Mouse (Mus musculus): ENCODE measurements around the gene Tmem274. TPM values are rescaled to one million over a fixed set of nuclear protein-coding genes. Genes with fewer than 3 reads are reported as not detected.
"Not testable (repeated sequence)": the region's sequence is repeated elsewhere in the genome, so short reads cannot be mapped to it uniquely, and the experiment has no call there.

Gene Tmem274
- polyA plus RNA-seq, 1 experiment from 2014 or later: not detected

DNA sequence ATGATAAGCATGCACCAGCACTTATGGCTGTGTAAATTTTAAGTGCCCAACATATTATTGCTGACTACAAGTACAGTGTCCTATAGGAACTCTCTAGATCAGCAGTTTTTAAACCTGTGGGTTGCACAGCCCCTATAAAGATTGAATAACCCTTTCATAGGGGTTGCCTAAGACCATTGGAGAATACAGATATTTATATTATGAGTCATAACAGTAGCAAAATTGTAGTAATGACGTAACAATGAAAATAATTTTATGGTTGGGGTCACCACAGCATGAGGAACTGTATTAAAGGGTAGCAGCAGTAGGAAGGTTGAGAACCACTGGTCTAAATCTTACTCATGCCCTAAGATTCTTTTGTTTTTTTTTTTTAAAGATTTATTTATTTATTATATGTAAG is 17.8 kb upstream of the Tmem274 start:
- ATAC-seq (replicated peaks; ENCODE audit: insufficient number of reproducible peaks, low FRiP score, low TSS enrichment, low read depth) (no peak), DNase-seq (ENCODE audit: low spot score) (no peak)
- Histone ChIP-seq H3K9me3 (replicated peaks; ENCODE audit: control insufficient read depth, low read length) (no peaks in the 10 kb centered on the region), H3K9ac (replicated peaks; ENCODE audit: low read length) (no peak overlapping the region), H3K27ac (replicated peaks; ENCODE audit: low read depth, low read length) (no peak overlapping the region), H3K4me3 (ENCODE audit: low read depth, low read length) (no peak overlapping the region), H3K27me3 (ENCODE audit: control insufficient read depth, insufficient read depth, low read length) (no peaks in the 10 kb centered on the region), H3K4me2 (ENCODE audit: low read depth, low read length) (no peak overlapping the region), H3K36me3 (replicated peaks; ENCODE audit: control insufficient read depth, insufficient read depth, low read depth, low read length) (no peaks in the 10 kb centered on the region), H3K4me1 (ENCODE audit: control insufficient read depth, insufficient read depth, low read length) (no peaks in the 10 kb centered on the region)
- 91% methylated on average over 1 of the region's 1 CpGs for WGBS

DNA sequence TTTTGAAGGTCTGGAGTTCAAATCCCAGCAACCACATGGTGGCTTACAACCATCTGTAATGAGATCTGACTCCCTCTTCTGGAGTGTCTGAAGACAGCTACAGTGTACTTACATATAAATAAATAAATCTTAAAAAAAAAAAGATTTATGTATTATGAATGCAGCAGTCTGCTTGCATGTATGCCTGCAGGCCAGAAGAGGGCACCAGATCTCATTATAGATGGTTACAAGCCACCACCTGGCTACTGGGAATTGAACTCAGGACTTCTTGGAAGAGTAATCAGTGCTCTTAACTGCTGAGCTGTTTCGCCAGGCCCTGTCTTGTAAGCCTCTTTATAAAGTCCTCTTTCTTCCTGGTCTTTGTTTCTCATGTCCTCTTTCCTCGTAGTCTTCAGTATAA is 16.7 kb upstream of the Tmem274 start:
- H3K4me2 ChIP-seq (ENCODE audit: low read depth, low read length): not testable (repeated sequence)
- 94% methylated on average over 2 of the region's 2 CpGs for WGBS

DNA sequence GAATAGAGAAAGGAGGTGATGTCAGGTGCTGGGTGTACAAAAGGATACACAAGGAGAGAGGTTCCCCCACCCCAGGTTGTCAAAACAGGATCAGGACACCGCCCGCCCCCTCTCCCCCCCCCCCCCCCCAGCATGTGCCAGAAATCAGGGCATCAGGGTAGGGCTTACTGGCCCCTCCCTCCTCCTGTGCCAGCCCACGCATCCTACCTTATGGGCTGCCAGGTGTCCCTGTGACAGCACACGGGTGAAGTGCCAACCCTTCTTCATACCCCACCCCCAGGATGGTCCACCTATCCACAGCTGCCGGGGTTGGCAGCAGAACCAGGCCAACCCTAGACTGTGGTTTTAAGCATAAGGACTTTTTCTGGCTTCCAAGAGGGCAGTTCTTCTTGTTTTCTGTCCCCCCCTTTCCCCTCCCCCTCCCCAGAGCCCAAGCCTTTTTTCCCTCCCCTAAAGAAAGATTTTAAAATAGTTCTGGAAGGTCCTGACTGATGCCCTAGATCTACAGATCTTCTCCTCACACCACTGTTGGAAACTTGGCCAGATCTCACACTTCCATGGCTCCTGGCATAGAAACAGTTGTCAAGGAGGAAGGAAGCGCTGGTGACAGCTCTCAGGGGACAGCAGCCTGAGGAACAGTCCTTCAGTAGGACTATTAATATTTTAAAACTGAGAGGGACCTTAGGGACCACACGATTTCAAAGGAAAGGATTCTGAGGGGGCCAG is 15.4 kb upstream of the Tmem274 start:
- no peak overlapping the region for H3K9ac ChIP-seq (replicated peaks; ENCODE audit: low read length)
- no peaks in the 10 kb centered on the region for H3K4me1 ChIP-seq (ENCODE audit: control insufficient read depth, insufficient read depth, low read length)
- no peaks in the 10 kb centered on the region for H3K9me3 ChIP-seq (replicated peaks; ENCODE audit: control insufficient read depth, low read length)
- H3K27me3 ChIP-seq (ENCODE audit: control insufficient read depth, insufficient read depth, low read length): no peaks in the 10 kb centered on the region
- no peak overlapping the region; the same call in 1 of the 2 replicates for H3K27ac ChIP-seq (replicated peaks; ENCODE audit: low read depth, low read length)
- H3K4me2 ChIP-seq (ENCODE audit: low read depth, low read length): no peak overlapping the region
- DNase-seq (ENCODE audit: low spot score) (no peak), ATAC-seq (replicated peaks; ENCODE audit: insufficient number of reproducible peaks, low FRiP score, low TSS enrichment, low read depth) (no peak)
- H3K36me3 ChIP-seq (replicated peaks; ENCODE audit: control insufficient read depth, insufficient read depth, low read depth, low read length): no peaks in the 10 kb centered on the region
- no peak overlapping the region for H3K4me3 ChIP-seq (ENCODE audit: low read depth, low read length)
- WGBS: 75% methylated on average over 5 of the region's 7 CpGs

More for the DNA sequence above, 16.7 kb upstream of the Tmem274 start:
- DNase-seq (ENCODE audit: low spot score); H3K36me3 ChIP-seq (replicated peaks; ENCODE audit: control insufficient read depth, insufficient read depth, low read depth, low read length); H3K9me3 ChIP-seq (replicated peaks; ENCODE audit: control insufficient read depth, low read length); H3K4me3 ChIP-seq (ENCODE audit: low read depth, low read length); H3K27me3 ChIP-seq (ENCODE audit: control insufficient read depth, insufficient read depth, low read length); H3K4me1 ChIP-seq (ENCODE audit: control insufficient read depth, insufficient read depth, low read length); ATAC-seq (replicated peaks; ENCODE audit: insufficient number of reproducible peaks, low FRiP score, low TSS enrichment, low read depth); H3K9ac ChIP-seq (replicated peaks; ENCODE audit: low read length); H3K27ac ChIP-seq (replicated peaks; ENCODE audit: low read depth, low read length): not testable (repeated sequence)

DNA sequence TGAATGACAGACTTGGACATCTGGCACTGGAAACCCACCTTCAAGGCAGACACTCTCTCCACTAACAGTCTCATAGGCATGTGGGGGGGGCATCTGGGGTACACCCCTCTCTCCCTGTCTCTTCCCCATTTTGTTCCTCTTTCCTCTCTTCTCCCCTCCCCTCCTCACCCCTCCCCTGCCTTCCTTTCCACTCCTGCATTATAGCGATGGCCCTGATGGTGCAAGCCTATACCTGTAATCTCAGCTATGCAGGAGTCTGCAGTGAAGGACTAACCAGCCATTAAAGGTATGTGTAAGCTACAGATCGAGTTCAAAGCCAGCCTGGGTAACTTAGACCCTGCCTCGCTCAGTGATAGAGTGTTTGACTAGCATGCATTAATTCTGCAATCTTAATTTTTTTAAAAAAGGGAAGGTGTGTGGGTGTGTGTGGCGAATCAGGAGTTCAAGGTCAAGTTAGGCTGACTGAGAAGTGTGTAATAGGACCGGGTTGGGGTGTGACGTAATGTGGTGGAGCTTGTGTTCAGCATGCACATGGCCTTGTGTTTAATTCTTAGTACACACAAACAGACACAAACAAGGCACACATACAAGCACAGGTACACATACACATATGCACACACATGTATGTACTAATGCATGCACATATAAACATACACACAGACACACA is 14.7 kb upstream of the Tmem274 start:
- no peak overlapping the region for H3K27ac ChIP-seq (replicated peaks; ENCODE audit: low read depth, low read length)
- H3K9me3 ChIP-seq (replicated peaks; ENCODE audit: control insufficient read depth, low read length): no peaks in the 10 kb centered on the region
- H3K9ac ChIP-seq (replicated peaks; ENCODE audit: low read length): no peak overlapping the region
- no peak overlapping the region for H3K4me2 ChIP-seq (ENCODE audit: low read depth, low read length)
- no peak for DNase-seq (ENCODE audit: low spot score)
- 79% methylated on average over 6 of the region's 6 CpGs for WGBS
- no peak for ATAC-seq (replicated peaks; ENCODE audit: insufficient number of reproducible peaks, low FRiP score, low TSS enrichment, low read depth)
- no peaks in the 10 kb centered on the region for H3K36me3 ChIP-seq (replicated peaks; ENCODE audit: control insufficient read depth, insufficient read depth, low read depth, low read length)
- no peaks in the 10 kb centered on the region for H3K27me3 ChIP-seq (ENCODE audit: control insufficient read depth, insufficient read depth, low read length)
- no peak overlapping the region for H3K4me3 ChIP-seq (ENCODE audit: low read depth, low read length)
- no peaks in the 10 kb centered on the region for H3K4me1 ChIP-seq (ENCODE audit: control insufficient read depth, insufficient read depth, low read length)

DNA sequence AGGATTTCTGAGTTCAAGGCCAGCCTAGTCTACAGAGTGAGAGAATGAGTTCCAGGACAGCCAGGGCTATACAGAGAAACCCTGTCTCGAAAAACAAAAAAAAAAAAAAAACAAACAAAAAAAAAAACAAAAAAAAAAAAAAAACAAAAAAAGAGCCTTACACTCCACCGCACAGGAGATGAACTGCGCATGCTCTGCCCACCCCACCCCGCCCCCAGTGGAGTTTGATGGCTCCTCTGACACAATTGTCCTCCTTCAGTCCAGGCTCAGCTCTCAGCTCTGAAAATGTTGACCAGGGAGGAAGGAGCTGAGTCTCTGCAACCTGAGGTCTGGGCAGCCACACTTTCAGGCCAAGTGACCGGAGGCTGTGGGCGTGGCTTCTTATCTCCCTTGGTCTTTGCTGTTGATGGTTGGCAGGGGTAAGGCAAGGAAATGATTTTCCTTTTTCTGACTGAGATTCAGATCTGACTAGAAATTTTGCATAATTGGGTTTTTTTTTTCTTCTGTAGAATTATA is 13.7 kb upstream of the Tmem274 start:
- Histone ChIP-seq H3K9ac (replicated peaks; ENCODE audit: low read length) (no peak overlapping the region), H3K4me1 (ENCODE audit: control insufficient read depth, insufficient read depth, low read length) (no peaks in the 10 kb centered on the region), H3K27me3 (ENCODE audit: control insufficient read depth, insufficient read depth, low read length) (no peaks in the 10 kb centered on the region), H3K4me2 (ENCODE audit: low read depth, low read length) (no peak overlapping the region), H3K36me3 (replicated peaks; ENCODE audit: control insufficient read depth, insufficient read depth, low read depth, low read length) (no peaks in the 10 kb centered on the region), H3K9me3 (replicated peaks; ENCODE audit: control insufficient read depth, low read length) (no peaks in the 10 kb centered on the region), H3K27ac (replicated peaks; ENCODE audit: low read depth, low read length) (no peak overlapping the region), H3K4me3 (ENCODE audit: low read depth, low read length) (no peak overlapping the region)
- 63% methylated on average over 6 of the region's 6 CpGs for WGBS
- DNase-seq (ENCODE audit: low spot score) (no peak), ATAC-seq (replicated peaks; ENCODE audit: insufficient number of reproducible peaks, low FRiP score, low TSS enrichment, low read depth) (no peak)

DNA sequence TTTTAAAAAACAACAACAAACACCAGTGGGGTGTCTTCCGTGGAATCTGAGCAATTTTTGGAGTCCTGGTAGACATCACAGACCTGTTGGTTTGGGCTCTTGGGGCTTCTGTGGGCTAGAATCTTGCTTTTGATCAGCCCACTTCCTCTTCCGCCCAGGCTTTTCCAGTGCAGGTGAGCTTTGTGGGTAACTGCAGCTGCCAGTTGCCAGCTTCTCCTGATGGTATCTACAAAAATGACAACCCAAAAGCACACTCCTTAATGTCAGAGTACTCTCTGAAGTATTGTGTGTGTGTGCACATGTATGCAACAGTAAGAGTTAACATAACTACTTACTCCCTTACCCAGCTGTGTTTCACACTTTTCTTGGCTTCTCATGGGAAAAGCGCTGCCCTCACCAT is 7.6 kb upstream of the Tmem274 start:
- Histone ChIP-seq H3K27me3 (ENCODE audit: control insufficient read depth, insufficient read depth, low read length) (no peaks in the 10 kb centered on the region), H3K4me2 (ENCODE audit: low read depth, low read length) (no peak overlapping the region), H3K36me3 (replicated peaks; ENCODE audit: control insufficient read depth, insufficient read depth, low read depth, low read length) (no peaks in the 10 kb centered on the region), H3K9ac (replicated peaks; ENCODE audit: low read length) (no peak overlapping the region), H3K4me3 (ENCODE audit: low read depth, low read length) (no peak overlapping the region), H3K27ac (replicated peaks; ENCODE audit: low read depth, low read length) (no peak overlapping the region), H3K4me1 (ENCODE audit: control insufficient read depth, insufficient read depth, low read length) (no peaks in the 10 kb centered on the region), H3K9me3 (replicated peaks; ENCODE audit: control insufficient read depth, low read length) (no peaks in the 10 kb centered on the region)
- ATAC-seq (replicated peaks; ENCODE audit: insufficient number of reproducible peaks, low FRiP score, low TSS enrichment, low read depth): no peak
- DNase-seq (ENCODE audit: low spot score): no peak
- WGBS: 93% methylated on average over 3 of the region's 3 CpGs

DNA sequence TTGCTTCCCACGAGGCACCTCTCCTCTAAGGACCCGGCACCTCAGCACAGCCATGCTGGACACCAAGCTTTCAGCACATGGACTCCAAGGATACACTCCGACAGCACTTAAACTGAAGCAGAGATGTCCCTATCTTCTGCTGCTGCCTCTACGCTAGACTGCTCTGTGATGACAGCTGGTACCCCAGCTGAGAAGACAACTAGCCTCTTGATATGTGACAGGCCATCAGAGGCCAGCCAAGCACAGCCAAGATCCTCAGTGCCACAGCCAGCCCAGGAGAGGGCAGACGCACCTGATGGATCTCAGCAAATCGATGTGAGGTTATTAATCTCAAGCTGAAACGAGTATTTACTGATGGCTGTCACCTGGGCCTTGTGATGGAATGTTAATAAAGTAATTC is 2.1 kb upstream of the Tmem274 start:
- no peaks in the 10 kb centered on the region for H3K36me3 ChIP-seq (replicated peaks; ENCODE audit: control insufficient read depth, insufficient read depth, low read depth, low read length)
- H3K4me1 ChIP-seq (ENCODE audit: control insufficient read depth, insufficient read depth, low read length): no peaks in the 10 kb centered on the region
- 79% methylated on average over 7 of the region's 7 CpGs for WGBS
- ATAC-seq (replicated peaks; ENCODE audit: insufficient number of reproducible peaks, low FRiP score, low TSS enrichment, low read depth): no peak
- no peak overlapping the region for H3K4me2 ChIP-seq (ENCODE audit: low read depth, low read length)
- no peak overlapping the region for H3K4me3 ChIP-seq (ENCODE audit: low read depth, low read length)
- H3K9ac ChIP-seq (replicated peaks; ENCODE audit: low read length): no peak overlapping the region
- H3K27me3 ChIP-seq (ENCODE audit: control insufficient read depth, insufficient read depth, low read length): no peaks in the 10 kb centered on the region
- no peaks in the 10 kb centered on the region for H3K9me3 ChIP-seq (replicated peaks; ENCODE audit: control insufficient read depth, low read length)
- DNase-seq (ENCODE audit: low spot score): no peak
- H3K27ac ChIP-seq (replicated peaks; ENCODE audit: low read depth, low read length): no peak overlapping the region

DNA sequence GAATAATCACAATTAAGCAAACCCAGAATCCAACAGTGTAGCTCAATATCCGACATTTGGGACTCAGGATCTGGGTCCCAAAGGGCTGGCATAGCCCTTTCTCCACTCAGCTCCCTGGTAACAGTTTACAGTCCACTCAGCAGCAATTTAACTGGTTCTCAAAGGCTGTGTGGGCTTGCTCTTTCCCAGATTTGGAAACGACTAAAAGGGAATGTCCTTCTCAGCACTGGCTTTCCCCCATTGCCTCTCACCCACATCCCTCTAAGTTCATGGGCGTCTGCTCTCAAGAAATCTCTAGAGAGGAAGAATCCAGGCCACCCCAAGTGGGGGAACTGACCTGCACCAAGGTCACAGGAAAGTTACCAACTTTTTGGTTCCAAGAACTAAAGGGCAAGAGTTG is 7.4 kb downstream of the Tmem274 start:
- Histone ChIP-seq H3K36me3 (replicated peaks; ENCODE audit: control insufficient read depth, insufficient read depth, low read depth, low read length) (peaks cover 6% of the 10 kb centered on the region; the same call in 1 of the 2 replicates), H3K27ac (replicated peaks; ENCODE audit: low read depth, low read length) (peak overlapping the region; percentile 62), H3K9me3 (replicated peaks; ENCODE audit: control insufficient read depth, low read length) (no peaks in the 10 kb centered on the region), H3K9ac (replicated peaks; ENCODE audit: low read length) (peak overlapping the region; percentile 76), H3K4me1 (ENCODE audit: control insufficient read depth, insufficient read depth, low read length) (no peaks in the 10 kb centered on the region), H3K4me2 (ENCODE audit: low read depth, low read length) (peak overlapping the region; percentile 80), H3K4me3 (ENCODE audit: low read depth, low read length) (peak overlapping the region; percentile 82), H3K27me3 (ENCODE audit: control insufficient read depth, insufficient read depth, low read length) (no peaks in the 10 kb centered on the region)
- 52% methylated on average over 3 of the region's 3 CpGs for WGBS
- DNase-seq (ENCODE audit: low spot score) (no peak), ATAC-seq (replicated peaks; ENCODE audit: insufficient number of reproducible peaks, low FRiP score, low TSS enrichment, low read depth) (no peak)

All from embryonic facial prominence, embryonic 11.5 days (tissue).